In genomic region chr7:80071209-80071608, GRCm38 (mm10) we compare ENCODE assay signal across 10 mouse cellular contexts.
"Had no signal": no experiment of that assay in that cellular context is flagged by ENCODE, and none has a peak within 500 bp of the region (broad histone marks: within the 10 kb centered on the region; RNA-seq: fewer than 3 reads in every experiment).

No protein-coding gene starts in this region.

- H3K4me3 ChIP-seq: limb, embryonic 13.5 days; midbrain, embryonic 15.5 days; neural tube, embryonic 12.5 days; stomach, embryonic 15.5 days had no signal

- H3K9me3 ChIP-seq: limb, embryonic 13.5 days; midbrain, embryonic 15.5 days; neural tube, embryonic 12.5 days; stomach, embryonic 15.5 days had no signal

- DNase-seq: kidney, adult 8-10 months; lung, adult 18-20 months; right cerebral cortex, postnatal 14 days; thymus, adult 2 months; thymus, postnatal 25 days had no signal

- H3K27ac ChIP-seq: limb, embryonic 13.5 days; liver, embryonic 14.5 days; neural tube, embryonic 12.5 days; stomach, embryonic 15.5 days had no signal

- H3K36me3 ChIP-seq: limb, embryonic 13.5 days; midbrain, embryonic 15.5 days; neural tube, embryonic 12.5 days; stomach, embryonic 15.5 days had no signal

- H3K27me3 ChIP-seq: limb, embryonic 13.5 days; midbrain, embryonic 15.5 days; neural tube, embryonic 12.5 days; stomach, embryonic 15.5 days had no signal
